Mouse (Mus musculus) mouse embryonic stem cell (cell line): Measurements from ENCODE around the gene Gm49721.
"Not testable (repeated sequence)": the region's sequence is repeated elsewhere in the genome, so short reads cannot be mapped to it uniquely, and the experiment has no call there.

Experiments used
- in situ Hi-C, 2 experiments: fragments of 300-500 bp; cut with MboI; formaldehyde crosslinking; loops; 1 replicate in 1 of 2; 3 replicates in 1 of 2; pipeline ENCODE4 v1.14.3; 2019 to 2020; ENCODE audit warnings: low sequenced_read_pairs in 2 of 2, low pct_unique_long_range_greater_than_20kb in 1 of 2, mixed read lengths in 1 of 2; ENCODE audit not compliant: unreplicated experiment in 1 of 2

Gene Gm49721

DNA sequence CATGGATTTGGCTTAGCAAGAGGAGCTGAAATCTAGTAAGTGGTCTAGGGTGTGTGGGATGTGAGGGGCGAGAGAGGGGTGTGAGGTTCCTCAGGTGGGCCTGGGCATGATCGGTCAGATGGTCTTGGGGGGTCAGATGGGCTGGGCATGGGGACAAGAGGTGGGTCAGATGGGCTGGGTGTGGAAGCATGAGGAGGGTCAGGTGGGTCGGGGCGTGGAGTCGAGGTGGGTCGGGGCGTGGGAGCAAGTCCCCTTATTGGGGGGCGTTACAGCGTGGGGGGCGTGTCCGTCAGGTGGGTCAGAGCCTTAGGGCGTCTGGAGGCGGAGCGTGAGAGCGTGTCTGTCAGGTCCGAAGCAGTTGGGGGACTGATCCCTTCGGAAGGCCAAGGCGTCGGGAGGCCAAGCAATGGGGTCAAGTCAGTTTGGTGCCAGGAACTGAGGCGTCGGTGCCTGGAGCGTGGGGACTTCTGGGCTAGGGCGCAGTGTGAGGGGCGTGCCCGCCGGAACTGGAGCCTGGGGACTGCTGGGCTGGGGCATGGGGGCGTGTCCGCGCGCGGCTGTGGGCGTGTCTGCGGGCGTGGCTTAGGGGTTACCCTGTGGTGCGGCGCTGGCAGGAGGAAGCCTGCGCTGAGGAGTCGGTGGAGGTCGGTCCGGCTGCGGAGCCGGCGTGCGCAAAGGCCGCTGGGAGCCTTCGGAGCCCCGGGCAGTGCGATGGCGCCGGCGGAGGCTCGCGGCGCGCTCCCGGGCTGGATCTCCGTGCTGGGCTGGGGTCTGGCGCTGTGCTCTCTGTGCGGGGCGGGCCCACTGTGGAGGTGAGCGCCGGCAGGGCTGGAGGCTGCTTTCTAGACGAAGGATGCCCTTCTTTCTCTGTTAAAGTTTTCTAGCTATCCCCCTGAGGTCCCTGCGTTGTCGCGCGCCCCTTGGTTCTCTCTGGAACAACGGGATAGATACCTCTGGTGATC lies at the start of gene Gm49721:
Gene Gm49721, plus strand, starts transcription at position 618 of the 962 bp plus-strand sequence.
- in situ Hi-C loops, result not testable (repeated sequence)

DNA sequence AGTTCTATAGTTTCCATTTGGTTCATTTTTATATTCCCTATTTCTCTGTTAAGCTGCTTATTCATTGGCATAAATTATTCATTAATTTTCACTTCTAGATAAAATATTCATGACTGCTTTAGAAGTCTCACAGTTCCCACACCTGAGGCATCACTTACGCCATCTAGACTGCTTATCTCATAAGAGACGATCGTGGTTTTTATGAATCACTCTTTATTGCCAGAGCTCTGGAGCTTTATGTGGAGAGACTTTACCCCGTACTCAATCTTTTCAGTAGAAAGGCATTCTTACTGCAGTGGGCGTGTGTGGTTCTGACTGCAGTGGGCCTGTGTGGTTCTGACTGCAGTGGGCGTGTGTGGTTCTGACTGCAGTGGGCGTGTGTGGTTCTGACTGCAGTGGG lies 47.1 kb upstream of the Gm49721 start:
- in situ Hi-C loops, result not testable (repeated sequence)

DNA sequence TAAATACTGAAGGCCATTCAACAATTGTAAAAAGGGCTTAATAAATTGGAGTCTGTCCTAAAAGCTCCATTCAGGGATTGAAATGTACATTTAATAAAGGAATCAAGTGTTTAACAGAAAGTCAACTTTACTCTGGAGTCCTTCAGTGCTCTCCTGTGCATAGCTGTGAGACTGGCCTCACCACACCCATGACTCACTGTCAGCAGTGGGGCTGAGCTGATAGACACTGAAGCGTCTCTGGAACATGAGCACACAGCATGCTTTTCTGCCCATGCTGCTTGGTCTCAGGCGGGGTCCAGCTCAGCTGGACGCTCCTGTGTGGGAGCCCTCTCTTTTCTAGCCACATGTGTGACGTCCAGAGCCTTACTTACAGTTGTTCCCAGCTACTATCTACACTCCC lies 36.1 kb upstream of the Gm49721 start:
- in situ Hi-C loops, result not testable (repeated sequence)

DNA sequence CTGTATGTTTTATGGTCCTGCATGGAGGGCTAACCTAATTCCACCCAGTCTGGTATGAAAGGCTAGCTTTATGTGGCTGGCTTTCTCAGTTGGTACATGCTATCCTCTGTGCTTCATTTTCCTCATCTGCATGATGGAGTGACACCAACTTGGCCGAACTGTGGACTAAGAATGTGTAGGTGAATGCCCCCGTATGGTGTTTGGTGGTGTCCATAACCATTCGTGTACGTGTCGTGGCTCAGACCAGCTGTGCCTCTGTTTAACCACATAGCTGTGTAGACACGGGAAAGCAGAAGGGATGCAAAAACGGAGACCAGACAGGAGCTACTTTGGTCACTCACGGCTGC lies 31.1 kb upstream of the Gm49721 start:
- in situ Hi-C loops, result not testable (repeated sequence)

DNA sequence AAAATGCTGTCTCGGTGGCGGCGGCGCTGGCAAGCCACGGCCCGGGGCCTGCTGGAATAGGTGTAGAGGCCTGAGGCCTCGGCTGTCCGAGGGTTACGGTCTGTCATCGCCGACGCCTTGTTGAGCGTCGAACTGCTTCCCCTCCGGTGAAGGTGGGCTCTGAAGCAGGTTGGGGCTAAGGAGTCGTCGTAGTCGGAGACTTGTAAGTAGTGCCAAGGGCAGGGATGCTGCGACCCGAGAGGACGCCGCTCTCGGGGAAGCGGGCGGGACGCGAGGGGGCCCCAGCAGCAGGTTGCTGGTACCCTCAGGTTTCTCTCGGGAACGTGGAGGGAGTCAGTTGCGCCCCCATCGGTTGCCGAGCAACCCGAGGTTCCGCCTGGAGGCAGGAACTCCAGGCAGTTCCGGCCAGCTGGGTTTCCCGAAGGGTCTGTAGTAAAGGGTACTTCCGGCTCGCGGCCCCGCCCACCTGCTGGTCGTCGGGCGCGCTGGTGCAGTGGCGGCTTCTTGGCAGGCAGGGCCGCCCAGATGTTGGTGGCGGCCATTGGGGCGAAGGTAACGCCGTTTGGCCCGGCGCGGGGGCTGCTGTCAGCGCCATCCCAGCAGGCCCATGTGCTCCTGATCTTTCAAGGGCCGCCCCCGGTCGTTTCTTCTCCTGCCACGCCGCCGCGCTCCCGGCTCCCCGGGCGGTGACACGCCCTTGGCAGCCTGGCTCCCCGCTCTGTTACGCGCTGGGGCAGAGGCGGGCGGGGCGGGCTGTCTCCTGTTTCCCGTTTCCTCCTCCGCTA lies 30.5 kb upstream of the Gm49721 start, which contains the start of gene Rsph3b:
Gene Rsph3b, minus strand, starts transcription at position 699 of the 785 bp plus-strand sequence.
- in situ Hi-C loops, result not testable (repeated sequence)

DNA sequence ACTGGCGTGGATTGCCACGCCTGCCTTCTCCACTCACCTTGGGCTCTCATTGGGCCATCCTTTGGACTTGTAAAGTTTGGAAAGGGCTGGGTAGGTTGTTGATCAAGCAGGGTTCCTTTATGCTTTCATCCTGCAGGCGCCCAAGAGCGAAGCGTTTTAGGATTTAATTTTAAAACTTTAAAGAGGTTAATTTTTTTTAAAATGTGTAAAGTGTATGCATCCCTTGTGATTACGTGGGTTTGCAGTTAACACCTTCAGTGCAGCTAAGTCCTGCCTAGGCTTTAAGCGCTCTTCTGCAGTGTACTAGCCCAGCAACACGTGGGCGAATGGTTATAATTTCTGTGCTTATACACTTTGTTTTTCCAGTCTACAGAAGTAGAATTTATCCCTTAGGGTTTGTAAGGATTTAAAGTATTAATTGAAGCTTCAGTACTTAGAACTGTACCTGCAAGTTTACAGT lies 29.9 kb upstream of the Gm49721 start:
- in situ Hi-C loops, result not testable (repeated sequence)

DNA sequence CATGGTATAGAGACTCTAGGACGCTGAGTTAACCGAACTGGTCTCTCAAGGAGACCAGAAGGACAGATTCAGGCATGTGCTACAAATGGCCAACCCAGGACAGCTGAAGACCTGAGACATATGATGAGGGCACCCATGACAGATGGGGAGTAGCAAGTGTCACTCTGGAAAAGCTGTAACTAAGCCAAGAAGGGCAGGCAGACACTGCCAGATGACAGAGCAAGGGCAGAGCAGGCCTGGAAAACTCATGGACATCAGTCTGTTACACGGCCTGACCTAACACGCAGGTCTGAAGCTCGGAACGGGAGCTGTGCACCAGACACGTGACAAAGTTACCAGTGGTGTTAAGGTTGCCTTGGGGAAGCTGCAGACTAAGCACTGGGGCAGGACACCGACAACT lies 19.8 kb upstream of the Gm49721 start:
- in situ Hi-C loops, result not testable (repeated sequence)

DNA sequence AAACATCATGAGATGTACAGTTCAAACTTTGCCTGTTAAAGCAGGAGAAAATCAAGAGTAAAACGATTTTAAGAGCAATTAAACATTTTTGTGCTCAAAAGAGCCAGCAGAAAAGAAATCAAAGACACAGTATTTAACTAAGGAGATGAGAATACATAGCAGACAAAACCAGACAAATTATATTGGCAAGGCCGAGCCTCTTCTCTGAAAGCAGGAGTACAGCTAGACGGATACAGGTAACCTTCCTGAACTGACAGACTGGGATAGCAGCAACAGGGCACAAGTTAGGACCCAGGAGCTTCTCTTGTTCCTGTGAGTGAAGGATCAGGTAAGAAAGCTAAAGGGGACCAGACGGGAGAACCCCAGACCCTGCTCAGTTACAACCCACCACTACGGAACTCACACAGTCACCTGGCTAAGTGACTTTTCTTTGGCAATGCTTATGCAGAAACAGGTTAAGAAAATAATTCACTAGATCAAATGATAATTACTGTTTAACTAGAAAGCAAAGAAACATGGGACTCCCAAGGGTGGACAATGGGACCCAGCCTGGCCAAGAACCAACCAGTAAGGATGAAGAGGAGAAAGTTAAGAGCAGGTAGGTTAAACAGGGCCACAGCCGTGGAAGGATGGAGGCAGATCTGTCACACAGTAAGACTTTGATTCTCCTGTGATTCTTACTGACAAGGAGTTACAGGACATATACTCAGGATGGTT lies 19.0 kb upstream of the Gm49721 start:
- in situ Hi-C loops, result not testable (repeated sequence)

DNA sequence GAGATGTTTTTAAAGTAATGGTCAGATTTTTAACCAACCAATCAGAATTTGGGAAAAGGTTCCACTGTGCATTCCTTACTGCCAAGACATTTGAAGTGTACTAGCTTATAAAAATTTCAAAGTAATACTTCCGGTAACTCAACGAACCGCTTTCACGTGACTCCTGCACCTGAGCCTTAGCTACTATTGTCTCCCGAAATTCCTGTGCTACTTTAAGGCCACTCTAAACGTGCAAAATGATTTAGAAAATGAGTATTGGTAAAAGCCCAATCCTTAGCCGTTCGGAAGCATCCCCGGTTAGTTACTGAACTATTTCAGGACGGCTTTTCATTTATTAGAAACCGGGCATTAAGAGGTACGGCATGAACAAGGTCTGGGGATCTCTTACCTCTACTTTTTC lies 18.4 kb upstream of the Gm49721 start:
- in situ Hi-C loops, result not testable (repeated sequence)

DNA sequence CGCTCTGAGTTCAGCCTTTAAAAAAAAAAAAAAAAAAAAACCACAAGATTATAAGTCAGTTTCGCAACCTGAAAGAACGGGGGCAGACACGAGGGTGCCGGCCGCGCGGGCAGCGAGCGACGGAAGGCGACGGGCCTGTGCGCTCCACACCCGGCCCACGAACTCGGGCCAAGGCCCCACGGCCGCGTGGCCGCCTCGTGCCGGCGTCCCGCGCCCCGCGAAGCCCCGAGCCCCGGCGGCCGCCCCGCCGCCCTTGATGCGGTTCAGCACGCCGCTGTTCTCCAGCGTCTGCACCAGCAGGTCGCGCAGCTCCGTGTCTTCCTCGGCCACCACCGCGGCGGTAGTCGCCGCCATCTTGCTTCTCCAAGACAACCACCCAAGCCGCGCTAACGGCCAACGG lies 17.9 kb upstream of the Gm49721 start, which contains the start of gene Tagap1:
Gene Tagap1, minus strand, starts transcription at position 381 of the 400 bp plus-strand sequence.
- in situ Hi-C loops, result not testable (repeated sequence)

DNA sequence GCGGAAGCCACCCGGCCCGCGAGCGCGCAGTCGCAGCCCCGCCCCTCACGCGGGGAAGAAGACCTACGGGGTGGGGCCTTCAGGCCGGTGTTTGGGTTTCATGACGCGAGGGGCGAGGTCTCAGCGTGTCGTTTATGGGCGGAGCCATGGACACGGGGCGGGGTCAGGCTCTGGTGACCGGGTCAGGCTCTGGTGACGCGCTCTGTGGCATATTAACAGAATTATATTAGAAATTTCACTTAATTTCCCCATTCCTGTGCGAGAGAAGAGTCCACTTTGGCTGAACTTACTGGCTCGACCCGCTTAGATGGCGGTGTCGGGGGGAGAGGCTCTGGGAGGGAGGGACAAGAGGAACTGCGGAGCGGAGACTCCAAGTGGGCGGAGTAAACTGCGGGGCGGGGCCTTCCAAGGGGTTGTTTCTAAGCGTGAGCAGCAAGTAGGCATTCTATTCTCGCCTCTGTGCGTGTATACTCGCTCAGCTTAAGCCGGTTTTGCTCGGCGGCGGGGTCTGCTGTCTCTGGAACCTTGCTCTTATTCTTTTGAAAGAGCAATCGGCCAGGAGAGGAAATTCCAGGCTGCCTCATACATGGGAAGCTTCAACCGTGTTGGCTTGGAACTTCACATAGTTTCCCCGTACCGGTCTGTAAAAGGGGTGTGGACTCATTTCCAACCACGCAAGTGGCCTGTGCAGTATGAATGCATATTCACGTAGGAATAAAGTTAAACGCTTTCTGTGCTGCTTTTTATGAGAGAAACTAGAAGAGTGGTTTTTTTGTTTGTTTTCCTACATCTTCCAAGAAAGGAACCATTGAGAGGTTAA lies 17.3 kb upstream of the Gm49721 start:
- in situ Hi-C loops, result not testable (repeated sequence)

DNA sequence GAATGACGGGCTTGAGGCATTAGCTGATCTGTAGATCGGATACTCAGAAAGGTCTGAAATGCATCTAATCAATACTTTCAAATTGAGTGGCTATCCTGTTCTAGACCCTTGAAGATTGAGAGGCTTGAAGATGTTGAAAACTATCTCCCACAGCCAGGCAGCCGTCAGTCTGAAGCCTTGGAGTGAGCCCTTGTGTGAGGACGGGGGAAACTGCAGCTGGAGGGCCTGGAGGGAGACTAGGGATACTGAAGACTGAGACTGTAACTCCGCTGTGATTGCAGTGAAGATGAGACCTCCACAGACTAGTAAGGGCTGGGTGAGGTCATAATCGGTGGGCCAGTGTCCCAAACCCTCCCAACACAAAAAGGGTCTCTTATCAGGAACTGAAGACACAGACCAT lies 16.4 kb upstream of the Gm49721 start:
- in situ Hi-C loops, result not testable (repeated sequence)

DNA sequence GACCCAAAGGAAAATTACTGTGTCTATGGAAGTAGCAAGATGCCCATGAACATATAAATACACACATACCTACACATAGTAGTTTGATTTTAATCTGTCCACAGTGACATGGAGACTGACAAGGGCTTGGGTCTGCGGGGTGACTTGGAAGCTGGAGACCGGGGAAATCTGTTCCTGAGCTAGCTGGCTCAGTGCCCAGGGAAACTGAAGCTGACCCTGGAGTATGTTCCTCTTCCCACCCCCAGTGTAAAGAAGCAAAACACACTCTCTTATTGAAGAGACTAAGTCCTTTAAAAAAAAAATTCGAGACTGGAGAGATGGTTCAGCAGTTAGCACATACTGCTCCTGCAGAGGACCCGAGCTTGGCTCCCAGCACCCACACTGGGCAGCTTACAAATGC lies 15.8 kb upstream of the Gm49721 start:
- in situ Hi-C loops, result not testable (repeated sequence)

DNA sequence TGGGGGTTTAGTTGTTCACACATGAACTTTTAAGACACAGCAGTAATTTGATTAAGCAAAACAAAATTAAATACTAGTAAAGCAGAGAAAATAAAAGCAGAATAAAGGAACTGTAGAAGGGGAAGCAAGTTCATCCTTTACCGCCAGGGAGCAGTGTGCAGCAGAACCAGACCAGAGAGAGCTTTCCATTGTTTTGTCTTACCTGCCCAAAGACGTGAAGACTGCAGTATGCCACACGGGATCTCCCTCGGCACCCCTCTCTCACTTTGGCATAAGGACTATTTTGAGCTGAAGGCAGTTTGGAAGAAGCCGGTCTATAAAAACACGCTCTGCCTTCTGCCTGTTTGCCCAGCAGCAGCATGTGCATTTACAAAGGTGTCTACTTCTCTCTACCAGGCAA lies 13.3 kb upstream of the Gm49721 start:
- in situ Hi-C loops, result not testable (repeated sequence)

DNA sequence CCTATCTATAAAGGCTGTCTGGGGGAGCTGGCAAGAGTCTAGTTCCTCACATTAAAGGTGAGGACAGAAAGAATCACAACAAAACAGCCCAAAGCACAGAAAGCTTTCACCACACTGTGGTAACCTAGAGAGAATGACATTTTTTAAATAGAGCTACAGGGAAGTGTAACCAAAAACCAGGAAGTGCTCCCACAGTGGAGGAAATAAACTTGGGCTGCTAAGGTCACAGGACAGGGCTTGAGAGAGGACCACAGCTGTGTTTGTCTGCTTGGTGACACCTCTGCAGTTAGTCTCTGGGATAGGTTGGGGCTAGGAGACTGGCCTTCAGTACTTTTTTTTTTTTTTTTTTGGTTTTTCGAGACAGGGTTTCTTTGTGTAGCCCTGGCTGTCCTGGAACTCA lies 11.0 kb upstream of the Gm49721 start:
- in situ Hi-C loops, result not testable (repeated sequence)

DNA sequence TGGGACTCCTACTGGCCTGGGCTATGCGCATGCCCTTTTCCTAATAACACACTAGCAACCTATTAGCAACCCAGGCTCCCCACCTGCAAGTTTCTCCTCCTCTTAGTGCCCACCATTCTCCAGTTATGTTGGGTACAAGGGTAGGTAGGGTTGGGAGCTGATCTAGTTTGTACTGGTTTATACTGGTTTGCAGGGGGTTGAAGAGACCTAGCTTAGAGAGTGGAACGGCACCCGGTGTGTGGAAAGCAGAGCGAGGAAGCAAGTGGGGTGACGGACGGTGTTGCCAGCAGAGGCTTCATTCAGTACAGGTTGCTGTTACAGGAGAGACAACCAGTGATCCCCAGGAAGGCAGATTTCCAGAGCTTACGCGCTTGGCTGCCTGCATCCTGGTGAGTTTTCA lies 8.4 kb upstream of the Gm49721 start, which contains the start of gene Rnaset2b:
Gene Rnaset2b, plus strand, starts transcription at position 301 of the 400 bp plus-strand sequence.
- in situ Hi-C loops, result not testable (repeated sequence)

DNA sequence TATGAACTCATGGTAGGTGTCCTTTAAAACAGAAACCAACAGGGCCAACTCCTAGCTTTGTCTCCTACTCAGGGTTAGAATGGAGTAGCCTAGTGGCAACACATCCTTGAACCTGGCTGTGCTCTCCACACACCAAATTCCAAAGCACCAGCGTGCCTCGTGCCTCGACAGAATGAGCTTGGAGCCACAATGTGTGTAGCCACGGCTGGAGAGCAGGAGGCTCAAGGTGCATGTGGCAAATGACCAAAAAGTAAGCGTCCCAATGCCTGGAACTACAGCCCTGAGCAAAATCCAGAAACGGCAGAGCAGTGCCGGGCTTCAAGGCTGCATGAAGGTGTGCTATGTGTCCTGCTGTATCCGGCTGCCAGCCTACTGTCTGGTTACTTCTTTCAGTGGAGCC lies 7.5 kb upstream of the Gm49721 start:
- in situ Hi-C loops, result not testable (repeated sequence)
